26 mouse cellular contexts compared by ENCODE assay signal in the genomic region with DNA sequence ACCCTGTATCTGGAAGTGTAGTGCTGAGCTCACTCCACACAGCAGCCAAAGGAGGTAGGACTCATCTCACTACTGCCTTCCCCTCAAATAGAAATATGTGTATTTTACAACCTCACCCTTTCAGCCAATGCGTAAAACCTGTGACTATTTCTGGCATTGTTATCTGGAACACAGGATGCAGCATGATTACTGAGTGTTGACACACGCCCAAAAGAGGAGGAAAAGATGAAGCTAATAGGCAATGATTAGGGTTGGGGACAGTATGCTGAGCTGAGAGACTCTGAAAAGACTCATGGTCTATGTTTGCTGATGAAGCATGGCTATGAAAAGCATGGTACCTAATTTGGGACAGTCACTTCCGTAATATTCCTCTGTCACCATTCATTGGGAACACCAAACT.
DNase-seq lines count a peak whose midpoint lies in the region; ATAC-seq and TF ChIP-seq lines count a peak whose summit lies in the region.
"Had no signal": no experiment of that assay in that cellular context is flagged by ENCODE, and none has a peak within 500 bp of the region (broad histone marks: within the 10 kb centered on the region; RNA-seq: fewer than 3 reads in every experiment).

No protein-coding gene starts in this region.

- peaks cover 9% of the 10 kb centered on the region for H3K4me1 ChIP-seq in heart, adult 2 months (ENCODE audit: control insufficient read depth, insufficient read depth, low read length)
- peaks cover 43% of the 10 kb centered on the region for H3K4me1 ChIP-seq in heart, embryonic 10.5 days
- peaks cover 39% of the 10 kb centered on the region for H3K4me1 ChIP-seq in heart, postnatal 0 days (ENCODE audit: control insufficient read depth, insufficient read depth)
- H3K4me1 ChIP-seq: forebrain, embryonic 10.5 days; forebrain, embryonic 12.5 days had no signal

- H3K4me3 ChIP-seq in heart, adult 2 months: no peak overlapping the region
- no peak overlapping the region for H3K4me3 ChIP-seq in heart, embryonic 10.5 days
- no peak overlapping the region for H3K4me3 ChIP-seq in heart, postnatal 0 days (ENCODE audit: low read depth, low read length)
- H3K4me3 ChIP-seq: embryonic facial prominence, embryonic 13.5 days; embryonic facial prominence, embryonic 15.5 days; erythroblast, embryonic 14.5 days; forebrain, embryonic 10.5 days; forebrain, embryonic 12.5 days had no signal

- no peak overlapping the region for H3K9ac ChIP-seq in heart, adult 2 months (ENCODE audit: low read depth, low read length)
- no peak overlapping the region for H3K9ac ChIP-seq in heart, postnatal 0 days (replicated peaks; ENCODE audit: low read depth, low read length)
- H3K9ac ChIP-seq: embryonic facial prominence, embryonic 13.5 days; embryonic facial prominence, embryonic 15.5 days; forebrain, embryonic 12.5 days had no signal

- peaks cover 9% of the 10 kb centered on the region for H3K36me3 ChIP-seq in heart, adult 2 months (ENCODE audit: control insufficient read depth, insufficient read depth, low read length)
- H3K36me3 ChIP-seq in heart, embryonic 10.5 days: no peaks in the 10 kb centered on the region
- H3K36me3 ChIP-seq in heart, postnatal 0 days (replicated peaks; ENCODE audit: control insufficient read depth, insufficient read depth, low read length): no peaks in the 10 kb centered on the region
- H3K36me3 ChIP-seq: embryonic facial prominence, embryonic 13.5 days; embryonic facial prominence, embryonic 15.5 days; forebrain, embryonic 10.5 days; forebrain, embryonic 12.5 days had no signal

- ATAC-seq in heart, postnatal 0 days (ENCODE audit: insufficient read depth, low read depth): peak; percentile 58; the same call in 1 of the 2 replicates
- ATAC-seq: activated CD4-positive, CD25-positive, alpha-beta regulatory T cell, adult 4 months; forebrain, embryonic 14.5 days; forebrain, embryonic 16.5 days; Patski had no signal

- TF ChIP-seq POLR2A in heart, adult 2 months (IDR thresholded peaks at IDR 0.05; ENCODE audit: insufficient read depth, low read depth, low read length): peak; percentile 28; the same call in 1 of the 2 replicates
- no peak for TF ChIP-seq POLR2A in brain, embryonic 14.5 days (IDR thresholded peaks at IDR 0.05; ENCODE audit: borderline replicate concordance, extremely low read depth, insufficient read depth, insufficient read length, poor library complexity, severe bottlenecking)

- H3K79me2 ChIP-seq in heart, adult 2 months (replicated peaks; ENCODE audit: control insufficient read depth, insufficient read depth, low read length): peaks cover 2% of the 10 kb centered on the region; the same call in 1 of the 2 replicates

- intact Hi-C loops in heart, adult 2 months (cut with DNase I): no loop called here
- intact Hi-C loops in heart, postnatal 14 days (cut with DNase I): no loop called here

- no peak overlapping the region for H3K27ac ChIP-seq in heart, adult 2 months
- H3K27ac ChIP-seq in heart, embryonic 10.5 days: no peak overlapping the region
- H3K27ac ChIP-seq in heart, postnatal 0 days (ENCODE audit: low read depth): no peak overlapping the region
- H3K27ac ChIP-seq: embryonic facial prominence, embryonic 13.5 days; embryonic facial prominence, embryonic 15.5 days; forebrain, embryonic 10.5 days; forebrain, embryonic 12.5 days had no signal

- no peaks in the 10 kb centered on the region for H3K27me3 ChIP-seq in heart, adult 2 months (ENCODE audit: control insufficient read depth, insufficient read depth, low read length)
- H3K27me3 ChIP-seq in heart, embryonic 10.5 days (ENCODE audit: insufficient read depth, poor library complexity, severe bottlenecking): no peaks in the 10 kb centered on the region
- H3K27me3 ChIP-seq in heart, postnatal 0 days (ENCODE audit: control insufficient read depth, insufficient read depth, low read length): no peaks in the 10 kb centered on the region
- H3K27me3 ChIP-seq: embryonic facial prominence, embryonic 13.5 days; embryonic facial prominence, embryonic 15.5 days; forebrain, embryonic 12.5 days; Patski had no signal

- no peak for TF ChIP-seq EP300 in heart, adult 2 months (IDR thresholded peaks at IDR 0.05; ENCODE audit: insufficient read depth, low read depth, low read length)
- TF ChIP-seq EP300 in heart, postnatal 0 days (IDR thresholded peaks at IDR 0.05; ENCODE audit: low read depth): peak; percentile 38; the same call in 1 of the 2 replicates

- H3K9me3 ChIP-seq in heart, embryonic 10.5 days: no peaks in the 10 kb centered on the region
- no peaks in the 10 kb centered on the region for H3K9me3 ChIP-seq in heart, postnatal 0 days (replicated peaks; ENCODE audit: control insufficient read depth, low read length)
- H3K9me3 ChIP-seq: embryonic facial prominence, embryonic 13.5 days; embryonic facial prominence, embryonic 15.5 days; forebrain, embryonic 10.5 days; forebrain, embryonic 12.5 days had no signal

- 39% methylated on average over 3 of the region's 3 CpGs for WGBS in heart, adult 2 months
- WGBS in heart, embryonic 10.5 days: 34% methylated on average over 3 of the region's 3 CpGs
- WGBS in heart, postnatal 0 days: 14% methylated on average over 3 of the region's 3 CpGs

- TF ChIP-seq CTCF in heart, adult 2 months (IDR thresholded peaks at IDR 0.05): no peak
- TF ChIP-seq CTCF in heart, postnatal 0 days (IDR thresholded peaks at IDR 0.05; ENCODE audit: low read depth): no peak
- TF ChIP-seq CTCF in brain, embryonic 14.5 days (IDR thresholded peaks at IDR 0.05; ENCODE audit: borderline replicate concordance, extremely low read depth, insufficient read depth, insufficient read length): no peak

- DNase-seq in heart, adult 2 months: no peak
- no peak for DNase-seq in heart, embryonic 10.5 days (ENCODE audit: low spot score)
- no peak for DNase-seq in heart, postnatal 0 days (ENCODE audit: low spot score)
- DNase-seq in heart, postnatal 14 days: no peak
- peak; percentile 59 for DNase-seq in 416B (ENCODE audit: low read depth)
- DNase-seq in brain, embryonic 14.5 days (ENCODE audit: low read depth): peak; percentile 9
- DNase-seq in cerebellum, adult 18-20 months: no peak
- DNase-seq in frontal cortex, postnatal 10 days (ENCODE audit: low spot score in 2 of 2): no peak
- DNase-seq: adrenal gland, adult 8-10 months; adrenal gland, postnatal 14 days; adrenal gland, postnatal 36 days; cerebellum, adult 11 months; cerebellum, adult 2 months; cerebellum, adult 9-10 months; cerebellum, postnatal 10 days; cerebellum, postnatal 25 days; embryo, embryonic 11 days had no signal

- H3K4me2 ChIP-seq in heart, postnatal 0 days (ENCODE audit: low read depth, low read length): no peak overlapping the region
- H3K4me2 ChIP-seq: embryonic facial prominence, embryonic 13.5 days; embryonic facial prominence, embryonic 15.5 days; forebrain, embryonic 12.5 days had no signal

Comparison
In these comparisons a context has a peak if more than half of its experiments do, and no peak if none do; other contexts are left out.
1. DNase-seq: peak in 416B (single experiment) and brain, embryonic 14.5 days (single experiment); none in heart, adult 2 months (0 of 2), heart, embryonic 10.5 days (single experiment), heart, postnatal 0 days (single experiment), heart, postnatal 14 days (0 of 2), cerebellum, adult 18-20 months (0 of 2) and frontal cortex, postnatal 10 days (0 of 2).